Mouse (Mus musculus) limb, embryonic 12.5 days (tissue): Measurements from ENCODE around the gene Anxa2. TPM values are rescaled to one million over a fixed set of nuclear protein-coding genes. Genes with fewer than 3 reads are reported as not detected.

Experiments used
- ATAC-seq: fragments of 200-750 bp; cut with Nextera tagmentation; 2 replicates; pipeline ENCODE4 v1.8.0; 2017; ENCODE audit warnings: low read depth, moderate TSS enrichment; ENCODE audit not compliant: insufficient number of reproducible peaks, insufficient read depth, low FRiP score, low TSS enrichment
- H3K27ac ChIP-seq: fragments of 300-500 bp; sonication (generic); 2 replicates; pipeline ENCODE4 v1.5.1; 2016; ENCODE audit warnings: mild to moderate bottlenecking, moderate library complexity
- H3K27me3 ChIP-seq: fragments of 300-500 bp; sonication (generic); 2 replicates; pipeline ENCODE4 v1.6.1; 2016; ENCODE audit warnings: mild to moderate bottlenecking, moderate library complexity
- H3K36me3 ChIP-seq: fragments of 300-500 bp; sonication (generic); 2 replicates; pipeline ENCODE4 v1.6.1; 2016; ENCODE audit warnings: mild to moderate bottlenecking, moderate library complexity
- H3K4me1 ChIP-seq: fragments of 300-500 bp; sonication (generic); replicated peaks from 2 replicates; pipeline ENCODE4 v1.6.1; 2016
- H3K4me2 ChIP-seq: fragments of 300-500 bp; sonication (generic); 2 replicates; pipeline ENCODE4 v1.6.1; 2016; ENCODE audit warnings: mild to moderate bottlenecking, moderate library complexity
- H3K4me3 ChIP-seq: fragments of 300-500 bp; sonication (generic); replicated peaks from 2 replicates; pipeline ENCODE4 v1.5.1; 2016; ENCODE audit warnings: mild to moderate bottlenecking
- H3K9ac ChIP-seq: fragments of 300-500 bp; sonication (generic); replicated peaks from 2 replicates; pipeline ENCODE4 v1.6.1; 2016; ENCODE audit warnings: mild to moderate bottlenecking, moderate library complexity
- H3K9me3 ChIP-seq: fragments of 300-500 bp; sonication (generic); 2 replicates; pipeline ENCODE4 v1.6.1; 2016; ENCODE audit warnings: mild to moderate bottlenecking, moderate library complexity
- WGBS: fragments of 180-500 bp; shearing (Covaris S2); methylation state at CpG from one replicate; pipeline ENCODE4 v1.1.7; 2016; 5-methylcytosine and 5-hydroxymethylcytosine counted together
- polyA plus RNA-seq: library from polyadenylated mRNA; unstranded; fragments of >200 nt; fragmentation: Nextera tagmentation; extraction: Ambion mirVana; gene quantifications from 2 replicates; pipeline ENCODE4 v1.2.1, GENCODE M21; 2016

The Anxa2 gene
- 261 and 301 TPM in 2 replicates for polyA plus RNA-seq

DNA sequence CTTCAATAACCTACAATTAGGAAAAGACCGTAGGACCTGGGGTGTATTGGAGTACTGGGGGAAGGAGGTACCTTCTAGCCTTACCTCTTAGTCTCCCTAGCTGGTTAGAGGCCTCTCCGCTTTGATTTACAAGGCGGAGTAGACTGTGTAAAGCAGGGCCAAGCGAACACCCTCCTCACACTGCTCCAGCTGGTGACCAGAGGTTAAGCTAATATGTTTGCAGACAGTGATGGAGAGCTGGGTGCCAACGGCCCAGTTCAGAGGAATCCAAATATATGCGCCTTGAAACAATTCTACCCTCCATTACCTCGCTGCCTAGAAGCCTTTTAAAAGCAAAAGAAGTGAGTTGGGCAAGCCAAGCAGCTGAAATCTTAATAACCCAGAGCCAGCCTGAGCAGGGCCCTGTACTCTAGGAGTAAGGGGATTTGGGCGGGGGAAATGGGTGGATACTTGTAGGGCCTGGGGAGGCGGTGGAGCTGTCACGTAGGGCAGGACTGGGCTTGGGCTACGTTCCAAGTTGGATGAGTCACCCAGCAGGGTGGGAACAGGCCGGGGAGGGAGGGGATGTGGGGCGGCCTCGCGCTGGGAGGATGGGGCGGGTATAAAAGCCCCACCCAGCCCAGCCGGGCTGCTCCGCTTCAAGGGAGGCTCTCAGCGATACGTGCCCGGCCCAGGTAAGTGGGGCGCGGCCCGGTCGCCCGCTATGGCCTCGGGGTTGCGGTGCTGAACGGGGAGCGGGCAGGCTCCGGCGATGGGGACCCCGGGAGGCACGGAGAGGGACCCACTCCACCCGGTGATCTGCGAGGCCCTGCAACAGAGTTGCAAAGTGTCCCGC is at the start of gene Anxa2:
TSS of gene Anxa2 (plus strand) at position 555 of the 835 bp plus-strand sequence.
- peak; percentile 87 for ATAC-seq
- whole genome bisulfite sequencing = 9% methylated on average over 37 of the region's 37 CpGs
- H3K4me1 ChIP-seq = peaks cover 51% of the 10 kb centered on the region
- H3K4me2 ChIP-seq = peak within 1 kb of the TSS; percentile 83
- H3K36me3 ChIP-seq = no peaks in the 10 kb centered on the region; the same call in 1 of the 2 replicates
- peak within 1 kb of the TSS; percentile 74 for H3K9ac ChIP-seq
- H3K9me3 ChIP-seq = no peaks in the 10 kb centered on the region
- H3K4me3 ChIP-seq = peak within 1 kb of the TSS; percentile 64
- peaks cover 3% of the 10 kb centered on the region; the same call in 1 of the 2 replicates for H3K27me3 ChIP-seq
- peak within 1 kb of the TSS; percentile 88 for H3K27ac ChIP-seq

DNA sequence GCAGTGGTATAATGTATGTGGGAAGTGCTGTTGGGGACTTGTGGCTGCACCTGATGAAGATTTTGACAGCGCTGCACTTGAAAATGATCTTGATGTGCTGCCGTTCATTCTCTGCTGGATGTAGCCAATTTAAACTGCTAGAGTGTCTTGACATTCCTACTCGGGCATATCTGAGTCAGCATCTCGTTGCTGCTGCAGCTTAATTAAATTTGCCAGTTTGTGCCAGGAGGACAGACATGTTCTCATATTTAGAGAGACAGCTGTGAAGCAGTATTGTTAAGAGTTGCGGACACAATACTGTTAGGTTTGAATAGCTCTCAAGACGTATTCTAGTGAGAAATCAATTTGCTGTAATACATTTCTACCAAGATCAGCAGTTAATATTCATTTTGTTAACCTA is 48.7 kb upstream of the Anxa2 start:
- Histone ChIP-seq H3K4me3 (no peak overlapping the region), H3K9me3 (no peaks in the 10 kb centered on the region), H3K27me3 (no peaks in the 10 kb centered on the region), H3K4me1 (no peaks in the 10 kb centered on the region), H3K27ac (no peak overlapping the region), H3K9ac (no peak overlapping the region), H3K4me2 (no peak overlapping the region), H3K36me3 (peaks cover 9% of the 10 kb centered on the region)
- 83% methylated on average over 6 of the region's 6 CpGs for WGBS
- no peak for ATAC-seq

DNA sequence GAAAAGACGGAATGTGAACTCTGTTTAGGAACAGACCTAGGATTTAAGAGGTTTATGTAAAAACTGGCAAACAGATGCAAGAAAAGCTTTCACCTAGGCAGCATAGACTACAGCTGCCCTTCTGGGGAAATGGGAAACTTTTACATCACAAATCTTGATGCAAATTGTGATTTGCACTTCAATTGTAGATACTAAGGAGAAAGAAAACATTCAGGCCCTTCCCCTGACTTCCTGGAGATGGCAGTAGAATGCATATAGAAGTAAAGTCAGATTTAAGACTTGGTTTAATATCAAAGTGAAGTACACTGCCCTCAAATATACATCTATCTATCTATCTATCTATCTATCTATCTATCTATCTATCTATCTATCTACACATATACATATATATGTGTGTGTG is 33.9 kb upstream of the Anxa2 start:
- ATAC-seq = no peak
- no peak overlapping the region for H3K27ac ChIP-seq
- H3K4me1 ChIP-seq = no peaks in the 10 kb centered on the region; the same call in 1 of the 2 replicates
- no peak overlapping the region for H3K9ac ChIP-seq
- H3K4me2 ChIP-seq = no peak overlapping the region
- no peaks in the 10 kb centered on the region for H3K9me3 ChIP-seq
- H3K36me3 ChIP-seq = peaks cover 56% of the 10 kb centered on the region
- H3K27me3 ChIP-seq = no peaks in the 10 kb centered on the region
- 85% methylated on average over 1 of the region's 1 CpGs for WGBS
- no peak overlapping the region for H3K4me3 ChIP-seq

DNA sequence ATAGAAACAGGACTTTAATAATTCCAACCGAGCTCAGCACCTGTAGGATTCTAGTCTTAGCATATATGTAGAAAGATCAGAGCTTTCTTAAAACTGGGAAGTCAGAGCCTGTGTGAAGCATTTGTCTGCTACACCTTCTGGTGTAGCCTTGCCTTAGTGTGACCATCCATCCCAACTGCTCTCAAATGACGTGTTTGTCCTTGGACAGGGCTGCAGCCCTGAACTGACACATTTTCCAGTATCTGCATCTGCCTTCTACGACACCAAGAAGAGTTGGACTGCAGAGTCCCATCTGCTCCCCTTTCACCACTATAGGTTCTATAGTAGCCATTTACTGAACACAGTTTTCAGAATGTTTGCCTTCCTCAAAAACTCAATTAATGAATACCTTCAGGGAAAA is 22.9 kb upstream of the Anxa2 start:
- peaks cover 18% of the 10 kb centered on the region for H3K4me1 ChIP-seq
- H3K9me3 ChIP-seq = no peaks in the 10 kb centered on the region
- H3K4me2 ChIP-seq = no peak overlapping the region
- no peak overlapping the region for H3K27ac ChIP-seq
- no peak overlapping the region for H3K4me3 ChIP-seq
- peaks cover 58% of the 10 kb centered on the region for H3K36me3 ChIP-seq
- H3K9ac ChIP-seq = no peak overlapping the region
- WGBS = 85% methylated on average over 3 of the region's 3 CpGs
- no peaks in the 10 kb centered on the region for H3K27me3 ChIP-seq
- ATAC-seq = no peak

DNA sequence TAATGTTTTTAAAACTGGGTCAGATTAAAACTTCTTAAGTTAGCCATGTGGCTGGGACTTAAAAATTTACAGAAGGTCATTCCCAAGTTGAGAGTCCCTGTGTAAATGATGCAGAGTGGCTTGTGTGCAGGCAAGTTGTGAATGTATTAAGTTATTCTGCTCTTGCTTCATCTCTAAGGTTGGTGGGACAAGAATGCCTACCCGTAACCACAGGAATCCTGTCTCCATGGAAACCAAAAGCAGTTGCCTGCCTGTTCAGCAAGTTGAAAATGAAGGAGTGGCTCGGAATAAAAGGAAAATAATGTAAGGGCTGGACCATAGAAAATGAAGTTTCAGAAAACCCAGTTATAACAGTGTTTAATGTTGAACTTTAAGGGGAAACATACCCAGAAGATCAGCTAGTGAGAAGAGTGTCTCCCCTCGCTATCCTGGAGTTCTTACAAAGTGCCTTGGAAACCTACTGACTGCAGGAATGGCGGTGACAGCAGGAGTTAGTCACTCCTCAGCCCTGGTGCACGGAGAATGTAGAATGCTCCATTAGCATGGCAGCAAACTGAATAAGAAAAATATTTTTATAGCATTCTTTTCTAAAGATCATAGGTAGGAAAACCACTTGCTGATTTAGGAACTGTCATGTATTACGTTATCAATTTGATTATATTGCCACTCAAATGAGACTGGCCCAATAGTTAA is 21.4 kb upstream of the Anxa2 start:
- H3K36me3 ChIP-seq = peaks cover 46% of the 10 kb centered on the region
- no peak overlapping the region for H3K9ac ChIP-seq
- H3K4me3 ChIP-seq = no peak overlapping the region
- no peaks in the 10 kb centered on the region for H3K27me3 ChIP-seq
- peak overlapping the region; percentile 74 for H3K27ac ChIP-seq
- H3K4me2 ChIP-seq = no peak overlapping the region
- no peak for ATAC-seq
- 67% methylated on average over 6 of the region's 6 CpGs for WGBS
- no peaks in the 10 kb centered on the region for H3K9me3 ChIP-seq
- peaks cover 18% of the 10 kb centered on the region for H3K4me1 ChIP-seq

DNA sequence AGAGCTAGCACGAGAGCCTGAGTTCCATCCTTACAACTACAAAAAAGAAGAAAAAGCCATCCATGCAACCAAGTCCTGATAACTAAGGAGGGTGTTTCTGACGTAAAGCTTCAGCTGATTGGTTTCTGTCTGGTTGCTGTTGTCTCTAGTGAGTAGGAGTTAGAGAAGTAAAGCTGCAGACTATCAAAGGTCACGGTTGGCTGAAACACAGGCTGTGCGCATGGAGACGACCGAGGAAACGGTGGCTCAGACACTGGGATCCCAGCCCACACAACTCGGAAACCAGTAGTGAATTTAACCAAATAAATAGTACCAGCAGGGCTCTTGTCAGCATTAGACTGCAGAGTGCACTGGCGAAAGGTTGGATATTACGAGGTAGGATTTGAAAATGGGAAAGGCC is 18.2 kb upstream of the Anxa2 start:
- Histone ChIP-seq H3K4me3 (no peak overlapping the region), H3K27ac (no peak overlapping the region), H3K27me3 (no peaks in the 10 kb centered on the region), H3K36me3 (peaks cover 21% of the 10 kb centered on the region), H3K9me3 (no peaks in the 10 kb centered on the region), H3K4me1 (peaks cover 24% of the 10 kb centered on the region), H3K4me2 (no peak overlapping the region), H3K9ac (no peak overlapping the region)
- 88% methylated on average over 10 of the region's 10 CpGs for WGBS
- no peak for ATAC-seq

DNA sequence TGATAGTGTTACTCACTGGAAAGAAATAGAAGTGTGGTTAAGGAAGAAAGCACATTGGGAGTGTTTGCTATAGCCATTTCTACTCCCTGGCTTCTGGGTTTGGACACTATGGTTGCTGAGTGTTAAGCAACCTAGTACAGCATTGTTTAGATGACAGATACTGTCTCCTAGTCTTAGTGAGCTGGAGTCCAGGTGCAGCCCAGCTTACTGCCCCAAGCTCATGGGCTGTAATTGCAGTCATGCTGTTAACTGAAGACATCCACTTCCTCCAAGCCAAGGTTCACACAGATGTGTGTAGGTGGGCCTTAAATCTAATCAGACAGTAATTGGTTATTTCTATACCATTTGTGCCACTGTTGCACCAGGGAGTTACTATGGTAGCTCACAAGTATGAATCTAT is 17.8 kb upstream of the Anxa2 start:
- H3K27me3 ChIP-seq = no peaks in the 10 kb centered on the region
- no peaks in the 10 kb centered on the region for H3K9me3 ChIP-seq
- peaks cover 27% of the 10 kb centered on the region for H3K4me1 ChIP-seq
- H3K9ac ChIP-seq = no peak overlapping the region
- ATAC-seq = no peak
- H3K4me3 ChIP-seq = no peak overlapping the region
- peaks cover 17% of the 10 kb centered on the region for H3K36me3 ChIP-seq
- no peak overlapping the region for H3K4me2 ChIP-seq
- no peak overlapping the region for H3K27ac ChIP-seq

DNA sequence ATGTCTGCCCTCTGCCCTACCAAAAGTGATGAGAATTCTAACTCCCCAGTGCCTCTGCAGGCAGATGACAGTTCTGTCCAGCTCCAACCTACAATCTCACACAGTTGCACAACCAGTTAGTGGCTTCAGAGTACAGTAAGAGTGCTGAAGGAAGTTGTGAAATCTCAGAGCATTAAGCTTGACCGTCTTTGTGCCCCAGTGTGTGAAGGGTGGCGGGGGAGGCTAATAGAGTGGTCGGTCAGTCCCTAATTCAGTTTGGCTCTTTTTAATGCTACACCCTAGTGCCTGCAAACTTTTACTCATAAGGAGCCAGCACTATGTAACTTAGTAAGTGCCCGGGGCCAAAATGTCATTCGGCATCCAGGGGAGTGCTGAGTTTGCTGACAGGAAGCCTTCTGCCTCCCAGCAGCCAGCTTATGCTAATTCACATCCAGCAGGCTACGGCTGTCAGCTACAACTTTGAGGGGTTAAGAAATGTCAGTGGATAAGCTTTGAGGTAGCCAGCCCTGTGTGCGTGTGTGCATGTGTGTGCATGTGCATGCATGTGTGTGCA is 13.5 kb upstream of the Anxa2 start:
- no peak for ATAC-seq

DNA sequence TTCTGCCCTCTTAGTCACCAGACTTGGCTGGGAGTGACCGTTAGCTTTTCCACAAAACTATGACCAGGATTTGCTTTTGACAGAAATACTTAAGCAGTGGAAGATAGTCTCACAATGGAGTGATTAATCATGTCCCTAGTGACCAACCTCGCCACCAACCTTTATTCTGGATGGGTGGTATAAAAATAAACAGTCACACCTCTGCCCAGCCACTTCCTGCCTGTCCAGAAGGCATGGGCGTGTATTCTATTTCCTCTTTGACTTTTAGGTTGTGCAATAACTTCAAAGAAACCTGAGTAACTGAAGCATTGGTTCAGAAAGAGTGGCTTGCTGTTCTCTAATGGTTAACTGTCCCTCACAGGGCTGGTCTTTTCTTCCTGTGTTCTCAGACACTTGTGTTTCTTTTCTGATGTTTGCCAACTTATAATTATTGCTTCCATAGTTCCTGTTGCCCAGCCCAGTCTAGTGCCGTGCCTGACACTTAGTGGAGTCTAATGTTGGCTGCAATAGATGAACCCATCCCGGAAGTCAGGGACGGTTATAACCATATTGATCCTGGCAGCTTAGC is 10.9 kb upstream of the Anxa2 start:
- no peak overlapping the region for H3K4me2 ChIP-seq
- no peak overlapping the region for H3K27ac ChIP-seq
- H3K9ac ChIP-seq = no peak overlapping the region
- peaks cover 13% of the 10 kb centered on the region for H3K4me1 ChIP-seq
- no peak for ATAC-seq
- H3K9me3 ChIP-seq = no peaks in the 10 kb centered on the region
- H3K27me3 ChIP-seq = no peaks in the 10 kb centered on the region
- no peaks in the 10 kb centered on the region for H3K36me3 ChIP-seq
- 70% methylated on average over 6 of the region's 6 CpGs for WGBS
- H3K4me3 ChIP-seq = no peak overlapping the region

More for the DNA sequence above, 13.5 kb upstream of the Anxa2 start:
- 17% methylated on average over 7 of the region's 7 CpGs for WGBS
- Histone ChIP-seq H3K4me2 (no peak overlapping the region), H3K9ac (no peak overlapping the region), H3K4me3 (no peak overlapping the region), H3K27me3 (no peaks in the 10 kb centered on the region), H3K36me3 (no peaks in the 10 kb centered on the region), H3K4me1 (peaks cover 13% of the 10 kb centered on the region), H3K27ac (0 out of 2 replicates have a peak overlapping the region, but pooled peaks have one; percentile 17), H3K9me3 (no peaks in the 10 kb centered on the region)

DNA sequence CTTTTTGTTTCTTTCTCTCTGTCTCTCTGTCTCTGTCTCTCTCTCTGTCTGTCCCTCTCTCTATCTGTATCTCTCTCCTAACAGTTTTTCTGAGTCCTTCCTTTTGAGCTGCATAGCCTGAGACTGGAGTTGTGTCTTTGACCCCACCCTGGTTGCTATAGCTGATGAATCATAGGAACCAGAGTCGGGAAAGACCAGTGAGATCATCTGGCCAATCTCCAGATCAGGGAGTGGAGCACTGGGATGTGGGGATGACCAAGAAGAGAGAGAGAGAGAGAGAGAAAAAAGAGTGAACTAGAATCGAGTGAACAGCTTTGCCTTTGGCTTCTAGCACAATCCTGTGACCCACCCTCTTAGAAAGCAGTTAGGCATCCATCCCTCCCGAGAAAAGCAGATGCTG is 10.2 kb upstream of the Anxa2 start:
- no peaks in the 10 kb centered on the region for H3K9me3 ChIP-seq
- H3K4me1 ChIP-seq = peaks cover 13% of the 10 kb centered on the region
- H3K27ac ChIP-seq = no peak overlapping the region
- no peaks in the 10 kb centered on the region for H3K36me3 ChIP-seq
- no peak overlapping the region for H3K4me2 ChIP-seq
- ATAC-seq = no peak
- H3K4me3 ChIP-seq = no peak overlapping the region
- no peaks in the 10 kb centered on the region for H3K27me3 ChIP-seq
- WGBS = 55% methylated on average over 3 of the region's 3 CpGs
- no peak overlapping the region for H3K9ac ChIP-seq

DNA sequence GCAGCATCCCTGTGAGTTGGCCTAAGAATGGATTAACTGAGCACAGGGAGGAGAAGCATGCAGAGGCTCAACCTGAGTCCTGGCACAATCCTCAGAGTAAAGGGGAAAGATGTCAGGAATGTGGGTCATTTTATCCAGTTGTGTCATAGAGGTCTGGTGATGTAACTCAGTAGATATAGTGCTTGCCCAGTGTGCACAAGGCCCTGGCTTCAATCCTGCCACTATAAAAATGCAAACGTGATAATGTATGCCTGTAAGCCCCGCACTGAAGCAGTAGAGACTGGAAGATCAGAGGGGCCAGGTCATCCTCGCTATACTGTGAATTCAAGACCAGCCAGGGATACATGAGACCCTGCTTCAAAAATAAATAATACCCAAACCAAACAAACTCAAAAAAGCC is 4.6 kb upstream of the Anxa2 start:
- 74% methylated on average over 3 of the region's 3 CpGs for WGBS
- H3K4me3 ChIP-seq = no peak overlapping the region
- no peak overlapping the region for H3K9ac ChIP-seq
- H3K27ac ChIP-seq = no peak overlapping the region
- no peak for ATAC-seq
- H3K36me3 ChIP-seq = no peaks in the 10 kb centered on the region
- H3K27me3 ChIP-seq = 0 out of 2 replicates have a peak, but pooled peaks cover 3% of the 10 kb centered on the region
- peaks cover 9% of the 10 kb centered on the region for H3K4me1 ChIP-seq
- H3K4me2 ChIP-seq = no peak overlapping the region
- H3K9me3 ChIP-seq = no peaks in the 10 kb centered on the region
